Mouse (Mus musculus) testis, adult 2 months (tissue): ENCODE results near the gene Dact3.

Experiments used
- CTCF ChIP-seq: fragments of 200-500 bp; IDR thresholded peaks from 2 replicates; pipeline ENCODE4 v1.5.1; 2012; ENCODE audit warnings: low read depth, mild to moderate bottlenecking, inconsistent platforms, low read length, moderate library complexity; ENCODE audit not compliant: control insufficient read depth, insufficient read depth, insufficient replicate concordance
- POLR2A ChIP-seq: fragments of 200-500 bp; IDR thresholded peaks from 2 replicates; pipeline ENCODE4 v1.6.1; 2012; ENCODE audit warnings: low read depth, mild to moderate bottlenecking, inconsistent platforms, low read length, moderate library complexity; ENCODE audit not compliant: control insufficient read depth

GRCm38 (mm10) chr7:16869497-16869896 is 5.6 kb upstream of the Dact3 start:
- no peak for TF ChIP-seq CTCF
- TF ChIP-seq POLR2A = no peak; the same call in 1 of the 2 replicates
